Mouse (Mus musculus) fibroblast of lung, adult 2 months (primary cell): ENCODE measurements around the gene Adgrv1.

ENCODE experiments used
- DNase-seq: peaks from one replicate; pipeline ENCODE4 v3.0.0-alpha.2; 2011; ENCODE audit warnings: low read depth

The Adgrv1 gene

GRCm38 (mm10) chr13:81136652-81137422 is 496.1 kb downstream of the Adgrv1 start:
- peak; percentile 39 for DNase-seq

GRCm38 (mm10) chr13:81135953-81136352 is 497.0 kb downstream of the Adgrv1 start:
- no peak for DNase-seq

- DNase-seq, result no peak
These were observed 498.5 kb downstream of the Adgrv1 start for GRCm38 (mm10) chr13:81134412-81134811.

- no peak for DNase-seq
These were observed 499.6 kb downstream of the Adgrv1 start for GRCm38 (mm10) chr13:81133336-81133735.

GRCm38 (mm10) chr13:81132691-81133090 is 500.3 kb downstream of the Adgrv1 start:
- no peak for DNase-seq

- DNase-seq, result no peak
These were observed 501.1 kb downstream of the Adgrv1 start for GRCm38 (mm10) chr13:81131860-81132259.

- no peak for DNase-seq
These were observed 502.0 kb downstream of the Adgrv1 start for GRCm38 (mm10) chr13:81130742-81131524.

- no peak for DNase-seq
These were observed 507.1 kb downstream of the Adgrv1 start for GRCm38 (mm10) chr13:81125846-81126245.

- no peak for DNase-seq
These were observed 510.7 kb downstream of the Adgrv1 start for GRCm38 (mm10) chr13:81122238-81122637.

GRCm38 (mm10) chr13:81110479-81110878 is 522.5 kb downstream of the Adgrv1 start:
- DNase-seq, result no peak

- no peak for DNase-seq
These were observed 523.3 kb downstream of the Adgrv1 start for GRCm38 (mm10) chr13:81109676-81110075.

GRCm38 (mm10) chr13:81108526-81109302 is 524.2 kb downstream of the Adgrv1 start:
- DNase-seq, result no peak

GRCm38 (mm10) chr13:81107436-81107835 is 525.5 kb downstream of the Adgrv1 start:
- no peak for DNase-seq

- no peak for DNase-seq
These were observed 529.2 kb downstream of the Adgrv1 start for GRCm38 (mm10) chr13:81103794-81104193.

- DNase-seq, result no peak
These were observed 536.5 kb downstream of the Adgrv1 start for GRCm38 (mm10) chr13:81096424-81096823.

GRCm38 (mm10) chr13:81094513-81094912 is 538.4 kb downstream of the Adgrv1 start:
- no peak for DNase-seq

GRCm38 (mm10) chr13:81090051-81090836 is 542.7 kb downstream of the Adgrv1 start:
- DNase-seq, result no peak

- DNase-seq, result no peak
These were observed 545.8 kb downstream of the Adgrv1 start for GRCm38 (mm10) chr13:81086969-81087682.

GRCm38 (mm10) chr13:81072214-81072613 is 560.7 kb downstream of the Adgrv1 start:
- DNase-seq, result no peak

GRCm38 (mm10) chr13:81051448-81051847 is 581.5 kb downstream of the Adgrv1 start:
- DNase-seq, result no peak

- DNase-seq, result no peak
These were observed 582.0 kb downstream of the Adgrv1 start for GRCm38 (mm10) chr13:81050911-81051310.
